Mouse (Mus musculus): ENCODE measurements around the gene Ggt6.

GRCm38 (mm10) chr11:72426884-72427283 is 8.4 kb upstream of the Ggt6 start:
- TF ChIP-seq CTCF (IDR thresholded peaks at IDR 0.05; ENCODE audit: low read depth) (peak; percentile 54), EP300 (IDR thresholded peaks at IDR 0.05; ENCODE audit: low read depth) (no peak)

All from liver, postnatal 0 days (tissue).